In the genomic region with DNA sequence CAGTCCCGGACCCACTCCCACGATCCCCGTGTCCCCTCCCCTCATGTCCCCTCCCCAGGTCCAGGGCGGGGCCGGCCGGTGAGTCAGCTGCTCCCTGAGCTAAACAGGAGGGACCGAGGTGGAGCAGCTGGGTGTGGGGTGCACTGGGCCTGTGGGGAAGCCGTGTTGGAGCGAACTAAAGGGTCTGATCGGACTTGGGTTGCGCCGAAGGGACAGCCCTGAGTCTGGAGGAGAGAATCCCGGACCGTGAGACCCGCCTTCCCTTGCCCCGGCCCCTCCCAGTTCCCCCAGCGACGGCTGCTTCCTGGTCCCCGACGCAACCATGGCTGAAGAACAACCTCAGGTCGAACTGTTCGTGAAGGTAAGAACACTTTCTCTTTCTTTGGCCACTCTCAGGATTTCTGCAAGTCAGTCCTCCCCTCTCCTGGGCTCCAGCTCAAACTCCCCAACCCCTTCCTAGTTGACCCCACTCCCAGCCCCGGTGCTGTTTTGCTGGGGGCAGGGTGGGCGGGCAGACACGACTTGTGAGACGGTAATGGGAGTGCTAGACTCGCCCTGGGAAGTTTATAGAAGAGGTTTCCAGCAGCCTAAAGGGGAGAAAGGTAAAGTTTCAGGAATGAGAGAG, we compare ENCODE assay signal across 8 mouse cellular contexts. TPM values are rescaled to one million over a fixed set of nuclear protein-coding genes. Genes with fewer than 3 reads are reported as not detected.
DNase-seq lines count a peak whose midpoint lies in the region.

No protein-coding gene starts in this region.

- peak; percentile 61 for DNase-seq in left cerebral cortex, postnatal 4 days
- DNase-seq in left cerebral cortex, adult 11 months (ENCODE audit: low spot score) = no peak
- peak; percentile 81 for DNase-seq in embryo, embryonic 9.5 days (ENCODE audit: extremely low spot score)
- DNase-seq in heart, adult 8-10 months (ENCODE audit: low spot score) = peak; percentile 83
- DNase-seq in kidney, adult 8-10 months = peak; percentile 70 to 80
- DNase-seq in lung, postnatal 10 days = peak; percentile 93
- DNase-seq in ovary, postnatal 14 days (ENCODE audit: low spot score) = peak; percentile 66
- DNase-seq in urinary bladder, postnatal 36 days (ENCODE audit: low spot score in 2 of 2) = peak; percentile 69 to 79

- intact Hi-C loops in left cerebral cortex, postnatal 4 days (cut with DNase I) = no loop called here

RNA-seq across cellular contexts. Expression of gene Clic1, which starts 0.5 kb away (rescaled TPM):
- 10 to 100 TPM; 20.2 to 20.3 TPM for total RNA-seq in left cerebral cortex, postnatal 4 days (2021)
- 10 to 100 TPM; 21.6 to 33.8 (median 30.0) TPM for total RNA-seq in heart, adult 8-10 months (2022)

RNA-seq across cellular contexts. Expression of gene Msh5, which starts 3.7 kb away (rescaled TPM):
- total RNA-seq in left cerebral cortex, postnatal 4 days (2021) = 1 to 10 TPM; 2.0 to 3.2 TPM
- total RNA-seq in heart, adult 8-10 months (2022) = under 1 TPM in 2 of 4 experiments, not detected in 2; 0.33 to 0.56 TPM

RNA-seq across cellular contexts. Expression of gene Ddah2, which starts 8.6 kb away (rescaled TPM):
- 100 to 1,000 TPM; 101 to 115 TPM for total RNA-seq in left cerebral cortex, postnatal 4 days (2021)
- 10 to 100 TPM; 13.5 to 22.7 (median 21.5) TPM for total RNA-seq in heart, adult 8-10 months (2022)

RNA-seq across cellular contexts. Expression of gene Ly6g6c, which starts 14.9 kb away (rescaled TPM):
- not detected for total RNA-seq in left cerebral cortex, postnatal 4 days (2021)
- total RNA-seq in heart, adult 8-10 months (2022) = not detected

RNA-seq across cellular contexts. Expression of gene Mpig6b, which starts 15.7 kb away (rescaled TPM):
- not detected for total RNA-seq in left cerebral cortex, postnatal 4 days (2021)
- total RNA-seq in heart, adult 8-10 months (2022) = 1 to 10 TPM in 1 of 4 experiments, under 1 TPM in 3; 0.34 to 1.0 (median 0.85) TPM

Comparison
In these comparisons a context has a peak if more than half of its experiments do, and no peak if none do; other contexts are left out.
1. RNA of gene Ddah2, which starts 8.6 kb away (total RNA-seq): 101 to 115 TPM in left cerebral cortex, postnatal 4 days; 13.5 to 22.7 TPM in heart, adult 8-10 months; every median in the first group is over 4 times any median in the second.